Mouse (Mus musculus) left cerebral cortex, adult 2 months (tissue): ENCODE measurements at regions not wholly inside any gene's neighbourhood (a gene's known extent, or its start where the extent isn't known, plus 50 kb on each side); places are given as distances from the start of the nearest gene placed in this dataset.

Experiments used
- DNase-seq, 2 experiments: peaks; one replicate each; pipeline ENCODE4 v3.0.0; 2021 to 2022; ENCODE audit warnings: low spot score in 2 of 2, mixed read lengths in 1 of 2; ENCODE audit errors: extremely low spot score in 1 of 2
- H3K27ac ChIP-seq: fragments of 200-600 bp; 2 replicates; pipeline ENCODE4 v1.8.1; 2022
- H3K4me3 ChIP-seq: fragments of 200-600 bp; 2 replicates; pipeline ENCODE4 v1.8.1; 2022
- CTCF ChIP-seq: fragments of 200-600 bp; IDR thresholded peaks from 2 replicates; pipeline ENCODE4 v1.8.1; 2022; ENCODE audit warnings: antibody characterized with exemption, mild to moderate bottlenecking, moderate library complexity
- intact Hi-C: fragments of 180-260 bp; cut with DNase I; formaldehyde crosslinking; loops from one replicate; pipeline ENCODE4 v1.15.1; 2025

DNA sequence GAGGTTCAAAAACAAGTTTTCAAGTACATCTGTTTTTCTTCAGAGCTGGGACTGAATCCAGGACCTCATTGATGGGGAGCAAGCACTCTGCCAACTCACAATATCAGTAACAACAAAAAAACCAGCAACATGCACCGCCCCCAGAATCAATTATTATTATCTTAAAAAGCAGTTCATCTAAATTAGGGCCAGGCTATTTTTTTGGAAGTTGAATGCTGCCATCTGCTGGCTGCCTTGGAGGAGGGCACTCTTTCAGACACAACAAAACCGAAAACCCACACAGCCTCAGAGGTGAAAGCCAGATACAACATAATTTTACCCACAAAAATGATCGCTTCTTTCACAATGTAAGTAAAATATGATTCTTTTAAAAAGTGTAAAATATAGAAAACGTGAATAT, 62.7 kb upstream of the Cldn34b3 start:
- DNase-seq = peak; percentile 17 to 38
- H3K27ac ChIP-seq = no peak overlapping the region
- intact Hi-C loops = loop anchor here (2.0 kb wide), 2 partner anchors 327 to 529 kb away; partner anchors contain the start of gene Pls3
- peak; percentile 71 for TF ChIP-seq CTCF
- no peak overlapping the region for H3K4me3 ChIP-seq
